ENCODE assay signal across 8 mouse cellular contexts in genomic region chr11:60210305-60210724, GRCm38 (mm10). TPM values are rescaled to one million over a fixed set of nuclear protein-coding genes. Genes with fewer than 3 reads are reported as not detected.
DNase-seq lines count a peak whose midpoint lies in the region; ATAC-seq and TF ChIP-seq lines count a peak whose summit lies in the region.

No protein-coding gene starts in this region.

- H3K27ac ChIP-seq in ES-E14 (ENCODE audit: insufficient read depth, low read depth, low read length, poor library complexity, severe bottlenecking), result peak overlapping the region; percentile 79
- no peak overlapping the region for H3K27ac ChIP-seq in cerebellum, adult 2 months (ENCODE audit: insufficient read depth, low read length)
- peak overlapping the region; percentile 82 for H3K27ac ChIP-seq in forebrain, postnatal 0 days (ENCODE audit: low read depth, low read length)
- peak overlapping the region; percentile 89 for H3K27ac ChIP-seq in lung, embryonic 14.5 days (ENCODE audit: low read depth)

- TF ChIP-seq CTCF in cerebellum, adult 2 months (IDR thresholded peaks at IDR 0.05; ENCODE audit: borderline replicate concordance, insufficient read depth, low read depth, low read length), result no peak
- TF ChIP-seq CTCF in forebrain, postnatal 0 days (IDR thresholded peaks at IDR 0.05; ENCODE audit: low read depth), result no peak
- no peak for TF ChIP-seq CTCF in lung, embryonic 14.5 days (IDR thresholded peaks at IDR 0.05; ENCODE audit: low read depth)

- peak overlapping the region; percentile 77 for H3K9ac ChIP-seq in ES-E14 (ENCODE audit: insufficient read depth, low read depth, low read length, poor library complexity, severe bottlenecking)
- peak overlapping the region; percentile 51 for H3K9ac ChIP-seq in forebrain, postnatal 0 days
- peak overlapping the region; percentile 44 for H3K9ac ChIP-seq in lung, embryonic 14.5 days

- no peaks in the 10 kb centered on the region for H3K27me3 ChIP-seq in cerebellum, adult 2 months (ENCODE audit: control insufficient read depth, insufficient read depth, low read length)
- no peaks in the 10 kb centered on the region for H3K27me3 ChIP-seq in forebrain, postnatal 0 days (ENCODE audit: insufficient read depth, low read length)
- no peaks in the 10 kb centered on the region for H3K27me3 ChIP-seq in lung, embryonic 14.5 days (ENCODE audit: insufficient read depth, low read length)

- H3K4me1 ChIP-seq in ES-E14 (ENCODE audit: control insufficient read depth in 2 of 2, insufficient read depth in 2 of 2, low read length in 2 of 2, poor library complexity in 1 of 2), result peaks cover 10 to 53% of the 10 kb centered on the region in 2 experiments; a peak in 3 of 4 replicates
- peaks cover 19% of the 10 kb centered on the region for H3K4me1 ChIP-seq in cerebellum, adult 2 months (ENCODE audit: control insufficient read depth, insufficient read depth, low read length)
- peaks cover 24% of the 10 kb centered on the region for H3K4me1 ChIP-seq in forebrain, postnatal 0 days (ENCODE audit: insufficient read depth)
- peaks cover 35% of the 10 kb centered on the region for H3K4me1 ChIP-seq in lung, embryonic 14.5 days (ENCODE audit: insufficient read depth)

- H3K4me2 ChIP-seq in forebrain, postnatal 0 days (ENCODE audit: low read depth), result peak overlapping the region; percentile 65
- peak overlapping the region; percentile 69 for H3K4me2 ChIP-seq in lung, embryonic 14.5 days

- peak; percentile 91 for ATAC-seq in forebrain, postnatal 0 days
- peak; percentile 88 for ATAC-seq in lung, embryonic 14.5 days (ENCODE audit: insufficient read depth)
- ATAC-seq in neutrophil, adult 5-6 weeks (ENCODE audit: extremely low read depth, insufficient number of reproducible peaks, low FRiP score, poor library complexity, severe bottlenecking), result peak; percentile 77

- peaks cover 26% of the 10 kb centered on the region for H3K36me3 ChIP-seq in ES-E14 (ENCODE audit: control insufficient read depth, insufficient read depth, low read length, poor library complexity, severe bottlenecking)
- peaks cover 15% of the 10 kb centered on the region for H3K36me3 ChIP-seq in forebrain, postnatal 0 days (ENCODE audit: insufficient read depth)
- H3K36me3 ChIP-seq in lung, embryonic 14.5 days (ENCODE audit: insufficient read depth), result peaks cover 21% of the 10 kb centered on the region

- in situ Hi-C loops in ES-E14 (cut with MboI; ENCODE audit: low sequenced_read_pairs in 2 of 2, unreplicated experiment in 2 of 2), result no loop called here

- peak; percentile 95 for DNase-seq in ES-E14 (ENCODE audit: low read depth, low spot score)
- DNase-seq in cerebellum, adult 2 months, result peak; percentile 75 to 80
- peak; percentile 92 for DNase-seq in forebrain, postnatal 0 days
- peak; percentile 96 for DNase-seq in heart, postnatal 4 days
- peak; percentile 86 to 87 for DNase-seq in layer of hippocampus, adult 8-10 months (ENCODE audit: low spot score in 2 of 2)
- peak; percentile 97 for DNase-seq in lung, embryonic 14.5 days
- DNase-seq in thymus, adult 18-20 months, result peak; percentile 94 to 96

- H3K4me3 ChIP-seq in ES-E14 (ENCODE audit: insufficient read depth in 1 of 2, low read depth in 1 of 2, low read length in 2 of 2, poor library complexity in 1 of 2, severe bottlenecking in 1 of 2), result peak overlapping the region; percentile 60 to 70
- H3K4me3 ChIP-seq in cerebellum, adult 2 months (replicated peaks; ENCODE audit: insufficient read depth, low read depth, low read length), result peak overlapping the region; percentile 54
- H3K4me3 ChIP-seq in forebrain, postnatal 0 days (ENCODE audit: low read depth, low read length), result peak overlapping the region; percentile 41
- H3K4me3 ChIP-seq in lung, embryonic 14.5 days (ENCODE audit: low read depth, low read length), result peak overlapping the region; percentile 37

- no peaks in the 10 kb centered on the region for H3K9me3 ChIP-seq in ES-E14 (ENCODE audit: control insufficient read depth, insufficient read depth, low read depth, low read length)
- no peaks in the 10 kb centered on the region for H3K9me3 ChIP-seq in forebrain, postnatal 0 days (ENCODE audit: low read length)
- H3K9me3 ChIP-seq in lung, embryonic 14.5 days (ENCODE audit: low read depth, low read length), result no peaks in the 10 kb centered on the region

- peak; percentile 36; the same call in 1 of the 2 replicates for TF ChIP-seq POLR2A in cerebellum, adult 2 months (IDR thresholded peaks at IDR 0.05; ENCODE audit: borderline replicate concordance, insufficient read depth, low read length)

- 4% methylated on average over 47 of the region's 47 CpGs for WGBS in cerebellum, adult 2 months
- 2% methylated on average over 47 of the region's 47 CpGs for WGBS in forebrain, postnatal 0 days
- under 1% methylated on average over 47 of the region's 47 CpGs for WGBS in lung, embryonic 14.5 days

TF ChIP-seq in ES-E14, 5 proteins besides CTCF, POLR2A, EP300 and RAD21:
- TF ChIP-seq HCFC1 (IDR thresholded peaks at IDR 0.05; ENCODE audit: borderline replicate concordance, insufficient read depth, low read length), result no peak
- no peak for TF ChIP-seq ZC3H11A (IDR thresholded peaks at IDR 0.05; ENCODE audit: borderline replicate concordance, low read depth, low read length)
- no peak for TF ChIP-seq MAFK (IDR thresholded peaks at IDR 0.05; ENCODE audit: insufficient read depth, low read depth, low read length)
- no peak; the same call in 1 of the 2 replicates for TF ChIP-seq CHD2 (IDR thresholded peaks at IDR 0.05; ENCODE audit: low read depth, low read length)
- no peak for TF ChIP-seq ZNF384 (IDR thresholded peaks at IDR 0.05; ENCODE audit: low read depth, low read length)

RNA-seq across cellular contexts. Expression of gene Srebf1, which starts 12.1 kb away (rescaled TPM):
- total RNA-seq in ES-E14 (2012; rRNA removed), result 136 and 236 TPM in 2 replicates
- 56.1 and 66.3 TPM in 2 replicates for polyA plus RNA-seq in cerebellum, adult 2 months (2012; rRNA removed)
- total RNA-seq in forebrain, postnatal 0 days (2014; rRNA removed), result 56.2 and 70.7 TPM in 2 replicates
- 28.9 and 32.8 TPM in 2 replicates for polyA plus RNA-seq in forebrain, postnatal 0 days (2015; fragmentation: Nextera tagmentation; extraction: Ambion mirVana)
- total RNA-seq in heart, postnatal 4 days (2021), result 10 to 100 TPM; 35.8 to 50.8 TPM
- 100 to 1,000 TPM in 2 of 4 experiments, 10 to 100 TPM in 2; 84.3 to 119 (median 101) TPM for total RNA-seq in layer of hippocampus, adult 8-10 months (2022)
- 73.9 and 77.2 TPM in 2 replicates for polyA plus RNA-seq in lung, embryonic 14.5 days (2014; fragmentation: Nextera tagmentation; extraction: Ambion mirVana)
- 30.3 and 32.2 TPM in 2 replicates for total RNA-seq in neutrophil, adult 5-6 weeks (2017)
